Mouse (Mus musculus) ovary, postnatal 10 days (tissue): ENCODE measurements around the gene Adgrb2.
A peak's percentile ranks its signal among the peaks of the same experiment; 100 is the strongest.

Experiments used
- DNase-seq: peaks from one replicate; pipeline ENCODE4 v3.0.0; 2022; ENCODE audit warnings: low spot score

Gene Adgrb2

DNA sequence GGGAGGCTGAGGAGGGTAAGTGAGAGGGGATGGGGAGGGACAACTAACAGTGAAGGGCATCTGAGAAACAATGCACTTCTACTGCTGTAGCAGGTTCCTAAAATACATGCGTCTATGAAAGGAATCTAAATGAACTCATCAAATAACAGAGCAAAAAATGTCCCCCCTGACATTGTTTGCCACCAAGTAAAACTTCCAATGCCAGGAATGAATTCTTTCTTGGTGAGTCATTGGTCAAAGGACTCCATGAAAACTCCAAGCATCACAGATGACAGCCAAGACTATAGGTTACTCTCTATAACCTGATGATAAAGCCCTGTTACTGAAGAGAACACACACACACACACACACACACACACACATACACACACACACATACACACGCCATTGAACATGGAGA, 46.5 kb downstream of the Adgrb2 start:
- DNase-seq, result no peak

DNA sequence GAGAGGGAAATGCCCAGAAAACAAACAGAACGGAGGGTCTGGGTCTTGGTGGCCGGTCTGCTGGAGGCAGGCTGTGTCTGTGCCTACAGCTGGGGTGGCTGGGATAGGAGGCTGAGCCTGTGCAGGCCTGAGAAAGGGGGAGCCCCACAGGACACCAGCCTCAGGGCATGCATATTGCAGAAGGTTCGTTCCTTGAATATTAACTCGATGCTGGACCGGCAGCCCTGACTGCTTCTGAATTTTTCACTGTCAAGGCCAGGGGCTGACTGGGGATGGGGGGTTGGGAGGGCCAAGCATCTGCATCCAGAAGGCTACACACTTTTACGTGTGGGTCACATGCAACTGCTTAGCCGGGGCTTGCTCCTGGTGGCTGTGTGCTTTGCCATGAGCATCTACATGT, 48.8 kb downstream of the Adgrb2 start:
- DNase-seq, result no peak

DNA sequence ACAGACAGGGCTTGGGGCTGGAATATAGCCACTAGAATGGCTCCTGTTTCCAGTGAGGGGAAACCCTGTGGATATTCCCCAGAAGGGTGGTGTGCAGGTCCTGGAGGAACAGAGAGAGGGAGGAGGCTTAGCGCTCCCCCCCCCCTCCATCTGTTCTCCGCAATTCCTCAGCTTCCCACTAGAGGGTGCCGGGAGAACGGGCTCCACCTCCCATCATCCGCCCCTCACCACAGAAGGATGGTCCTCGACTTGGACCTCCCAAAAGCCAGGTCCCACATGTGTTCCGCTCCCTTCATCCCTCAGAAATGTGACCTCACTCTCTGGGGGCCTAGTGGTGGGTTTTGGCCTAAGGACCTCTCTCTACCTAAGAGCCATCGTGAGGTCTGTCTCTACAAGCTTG, 51.4 kb downstream of the Adgrb2 start:
- peak; percentile 39 for DNase-seq

DNA sequence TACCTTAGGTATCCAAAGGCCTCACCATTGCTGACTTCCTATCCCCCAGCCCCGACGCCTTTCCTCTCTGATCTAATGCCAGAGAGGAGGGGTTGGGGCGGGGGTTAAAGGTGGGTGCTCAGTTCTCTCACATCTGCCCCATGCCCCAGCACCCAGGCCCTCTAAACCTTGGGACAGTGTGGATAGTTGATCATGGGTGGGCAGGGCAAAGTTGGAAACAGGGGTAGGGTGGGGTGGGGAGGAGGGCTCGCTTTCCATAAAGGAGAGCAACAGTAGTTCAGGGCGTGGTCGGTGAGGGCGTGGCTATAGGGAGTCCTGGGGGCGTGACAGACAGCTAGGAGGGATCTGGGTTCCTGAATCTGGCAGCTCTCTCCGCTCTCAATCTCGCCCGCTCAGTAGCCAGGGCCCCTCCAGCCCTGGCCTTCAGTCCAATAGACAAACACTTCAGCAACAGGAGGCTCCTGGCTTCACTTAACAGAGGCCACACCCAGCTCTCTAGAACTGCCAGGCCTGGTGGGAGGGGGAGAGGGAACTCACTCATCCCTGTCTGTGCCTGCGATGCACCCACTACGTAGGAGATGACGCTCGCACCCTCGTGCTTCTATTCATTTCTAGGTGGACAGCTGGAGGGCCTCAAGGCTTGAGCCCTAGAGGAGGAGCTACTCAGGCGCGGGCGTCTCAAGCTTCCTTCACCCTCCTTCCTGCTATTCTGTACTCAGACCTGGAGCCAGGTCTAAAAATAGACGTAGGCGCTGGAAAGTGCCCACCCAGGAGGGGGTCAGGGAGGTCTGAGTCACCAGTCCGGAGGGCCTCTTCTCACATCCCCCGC, 52.1 kb downstream of the Adgrb2 start:
- DNase-seq, result peak; percentile 35

DNA sequence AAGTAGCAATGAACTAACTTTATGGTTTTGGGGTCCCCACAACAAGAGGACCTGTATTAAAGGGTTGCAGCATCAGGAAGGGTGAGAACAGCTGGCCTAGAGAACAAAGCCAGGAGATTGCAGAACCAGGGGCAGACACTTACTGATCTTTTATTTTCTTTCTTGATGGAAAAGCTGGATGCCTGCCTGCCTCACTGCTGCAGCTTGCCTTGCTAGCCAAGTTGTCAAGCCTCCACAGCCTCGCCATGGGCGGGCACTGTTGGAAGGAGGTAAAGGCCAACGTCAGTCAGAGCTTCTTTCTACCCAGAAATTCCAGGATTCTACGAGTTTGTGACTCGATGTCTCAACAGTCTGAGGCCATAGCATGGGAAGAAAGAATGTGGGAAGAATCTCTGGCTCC, 54.7 kb downstream of the Adgrb2 start:
- no peak for DNase-seq

DNA sequence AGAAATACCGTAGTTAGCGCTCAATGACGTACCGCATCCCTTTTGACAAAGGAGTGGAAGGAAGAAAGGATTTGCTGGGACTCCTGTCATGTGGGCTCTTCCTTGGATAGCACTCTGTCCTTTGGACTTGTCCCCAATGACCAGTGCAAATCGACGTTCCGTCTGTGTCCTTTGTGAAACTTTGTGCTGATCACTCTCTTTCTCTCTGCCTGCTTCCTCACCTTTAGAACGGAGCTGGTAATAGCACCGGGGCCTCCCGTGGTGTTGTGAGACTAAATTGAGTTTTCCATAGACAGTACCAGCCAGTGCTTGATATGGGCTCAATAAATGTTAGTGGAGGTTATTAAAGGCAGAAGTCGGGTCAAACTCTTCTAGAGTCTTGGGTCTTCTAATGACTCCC, 56.4 kb downstream of the Adgrb2 start:
- DNase-seq, result no peak

DNA sequence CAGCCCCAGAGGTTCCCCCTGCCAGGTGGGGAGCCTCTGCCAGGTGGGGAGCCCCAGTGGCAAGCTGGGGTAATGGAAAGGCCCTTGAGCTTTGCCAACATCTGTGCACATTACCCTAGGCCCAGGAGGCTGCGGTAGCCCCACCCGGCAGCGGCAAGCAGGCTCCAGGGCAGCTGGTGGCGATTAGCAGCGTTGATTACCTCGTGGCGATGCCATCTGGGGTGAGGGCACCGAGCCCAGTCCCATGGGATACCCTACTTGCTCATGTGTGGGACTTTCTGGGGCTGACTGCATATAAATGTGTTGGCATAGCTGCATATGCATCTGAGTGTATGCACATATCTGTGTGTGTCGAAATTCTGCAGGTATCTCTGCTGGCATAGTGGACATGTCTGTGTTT, 59.5 kb downstream of the Adgrb2 start:
- DNase-seq, result no peak

DNA sequence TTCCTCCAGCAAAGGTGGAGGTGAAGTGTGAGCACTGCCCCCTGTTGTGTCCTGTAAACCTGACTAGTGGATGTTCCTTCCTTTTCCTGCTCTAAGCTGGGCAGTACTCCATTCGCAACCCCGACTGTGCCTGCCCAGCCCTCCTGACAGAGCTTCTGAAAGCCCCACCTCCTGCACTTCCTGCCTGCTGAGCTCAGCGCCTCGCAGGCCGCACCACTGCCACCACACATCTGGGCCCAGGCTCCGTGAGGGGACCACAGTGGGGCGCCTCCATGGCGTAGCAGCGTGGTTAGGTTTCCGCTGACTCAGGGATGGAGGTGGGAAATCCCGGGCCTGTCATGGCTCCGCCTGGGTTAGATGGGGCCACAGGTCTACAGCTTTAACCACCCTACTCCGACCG, 60.9 kb downstream of the Adgrb2 start:
- DNase-seq, result no peak

DNA sequence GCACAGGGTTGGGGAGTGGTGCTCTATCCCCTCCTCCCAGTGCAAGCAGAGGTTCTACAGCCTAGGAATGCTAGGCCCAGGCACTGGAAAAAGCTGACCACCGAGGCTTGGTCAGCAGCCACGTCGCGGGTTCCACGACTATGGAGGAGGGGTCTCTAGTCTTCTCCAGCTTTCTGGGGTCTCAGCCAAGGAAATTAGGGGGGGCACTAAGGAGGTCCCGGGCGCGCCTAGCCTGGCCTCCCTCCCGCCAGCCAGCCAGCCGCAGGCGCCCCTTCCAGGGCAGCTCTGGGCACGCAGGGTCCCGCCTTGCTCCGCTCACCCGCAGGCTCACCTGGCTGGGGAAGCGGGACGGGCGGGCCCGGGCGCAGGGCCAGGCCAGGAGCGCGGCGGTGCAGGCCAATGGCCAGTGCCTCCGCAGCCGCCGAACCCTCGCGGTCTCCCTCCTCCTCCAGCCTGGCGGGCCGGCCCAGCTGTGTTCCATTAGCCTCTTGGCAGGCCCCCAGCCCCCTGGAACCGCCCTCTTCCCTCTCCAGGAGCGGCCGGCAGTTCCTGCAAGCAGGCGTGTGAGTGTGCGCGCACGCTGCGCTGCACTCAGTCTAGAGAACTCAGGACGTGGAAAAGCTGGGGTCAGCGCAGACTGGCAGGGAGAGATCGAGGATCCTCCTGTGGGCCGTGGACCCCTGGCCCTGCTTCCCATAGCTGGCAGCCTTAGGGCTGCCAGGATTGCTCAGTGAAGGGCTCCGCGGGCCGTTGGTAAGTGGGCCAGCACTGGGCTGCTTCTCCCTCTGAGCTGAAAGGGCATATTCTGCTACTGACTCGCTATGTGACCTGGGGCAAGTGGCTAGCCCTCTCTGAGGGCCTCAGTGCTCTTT, 62.9 kb downstream of the Adgrb2 start, which contains the start of gene Col16a1:
Col16a1 (plus strand) TSS at position 510 of the 872 bp plus-strand sequence.
- DNase-seq, result peak; percentile 96

DNA sequence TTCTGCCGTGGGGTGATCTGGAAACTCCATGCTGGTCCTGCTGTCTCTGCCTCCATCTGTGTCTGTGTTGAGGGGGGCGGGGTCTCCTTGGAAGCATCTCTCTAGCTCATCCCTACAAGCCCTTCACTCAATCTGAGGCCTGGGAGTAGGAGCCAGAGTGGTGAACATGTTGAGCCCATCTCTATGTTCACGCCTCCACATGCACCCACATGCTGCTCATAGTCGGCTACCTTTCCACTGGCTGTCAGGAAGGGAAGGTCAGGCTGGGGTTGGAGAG, 63.5 kb downstream of the Adgrb2 start:
- DNase-seq, result no peak

DNA sequence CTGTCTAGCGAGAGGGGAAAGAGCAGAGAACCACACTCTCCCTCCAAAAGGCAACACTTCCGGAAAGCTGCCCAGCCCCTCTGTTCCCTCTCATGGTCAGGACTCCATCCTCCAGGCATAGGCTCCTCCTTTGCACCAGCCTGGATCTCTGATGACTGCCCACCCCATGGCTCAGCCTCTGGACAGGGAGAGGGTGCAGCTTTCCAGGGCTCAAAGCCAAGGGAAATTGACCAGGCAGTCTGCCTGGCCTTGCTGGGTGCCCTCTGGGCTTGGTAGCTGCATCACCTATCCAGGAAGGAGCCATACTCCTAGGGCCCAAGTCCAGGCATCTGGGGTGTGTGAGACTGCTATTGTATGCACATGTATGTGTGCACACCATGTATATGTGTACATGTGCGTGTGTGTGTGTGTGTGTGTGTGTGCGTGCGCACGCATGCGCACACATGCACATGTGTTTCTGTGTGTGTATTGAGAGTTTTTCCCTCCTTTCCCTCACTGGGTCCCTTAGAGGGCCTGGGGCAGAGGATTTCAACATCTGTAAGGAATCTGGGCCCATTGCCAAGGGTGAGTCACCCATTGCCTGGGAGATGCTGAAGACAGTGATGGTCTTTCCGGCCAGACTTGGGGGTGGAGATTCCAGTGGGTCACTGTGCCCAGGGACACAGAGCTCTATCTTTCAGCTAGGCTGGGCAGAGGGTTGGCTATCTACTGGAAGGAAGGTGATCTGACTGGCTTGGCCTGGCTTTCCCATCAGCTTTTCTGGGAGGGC, 65.6 kb downstream of the Adgrb2 start:
- peak; percentile 42 for DNase-seq

DNA sequence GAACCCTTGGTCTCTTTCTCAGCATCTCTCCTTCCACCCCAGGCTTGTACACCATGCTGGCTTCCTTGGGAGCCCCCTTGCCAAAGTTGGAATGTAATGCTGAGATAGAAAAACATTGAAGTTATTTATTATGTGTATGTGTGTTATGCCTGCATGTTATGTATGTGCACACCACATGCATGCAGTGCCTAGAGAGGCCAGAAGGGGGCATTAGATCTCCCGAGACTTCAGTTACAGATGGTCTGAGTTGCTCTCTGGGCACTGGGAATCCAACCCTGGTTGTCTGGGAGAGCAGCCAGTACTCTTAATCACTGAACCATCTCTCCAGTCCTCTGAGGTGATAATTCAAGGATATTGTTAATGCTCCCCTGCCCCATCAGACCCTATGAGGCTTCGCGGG, 67.6 kb downstream of the Adgrb2 start:
- no peak for DNase-seq

DNA sequence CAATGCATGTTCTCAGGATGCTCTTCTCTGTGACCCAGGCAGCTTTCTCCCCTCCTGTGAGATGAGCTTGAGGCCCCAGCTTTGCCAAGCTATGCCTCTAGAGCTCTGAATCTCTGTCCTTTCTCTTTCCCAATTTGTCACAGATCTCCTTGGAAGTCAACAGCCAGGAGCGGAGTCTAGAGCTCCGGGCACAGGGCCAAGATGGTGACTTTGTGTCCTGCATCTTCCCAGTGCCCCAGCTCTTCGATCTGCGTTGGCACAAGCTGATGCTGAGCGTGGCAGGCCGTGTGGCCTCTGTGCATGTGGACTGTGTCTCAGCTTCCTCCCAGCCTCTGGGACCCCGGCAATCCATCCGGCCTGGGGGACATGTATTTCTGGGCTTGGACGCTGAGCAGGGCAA, 68.4 kb downstream of the Adgrb2 start:
- DNase-seq, result no peak

DNA sequence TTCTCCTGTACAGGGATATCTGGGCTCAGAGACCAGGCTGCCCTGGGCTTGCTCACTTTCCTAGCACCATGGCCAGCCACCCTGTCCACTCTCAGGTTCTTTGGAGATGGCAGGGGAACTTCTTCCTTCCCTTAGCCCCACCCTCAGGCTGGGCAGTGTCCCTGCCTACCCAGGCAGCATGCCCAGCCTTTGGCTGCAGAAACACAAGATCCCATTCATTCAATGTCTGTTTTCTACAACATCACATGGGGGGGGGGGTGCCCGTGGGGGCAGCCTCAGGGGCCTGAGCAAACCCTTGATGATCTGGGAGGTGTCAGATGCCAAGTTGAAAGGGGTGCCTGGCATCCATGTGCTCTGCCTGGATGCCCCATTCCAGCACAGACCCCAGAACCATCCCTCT, 70.1 kb downstream of the Adgrb2 start:
- no peak for DNase-seq

DNA sequence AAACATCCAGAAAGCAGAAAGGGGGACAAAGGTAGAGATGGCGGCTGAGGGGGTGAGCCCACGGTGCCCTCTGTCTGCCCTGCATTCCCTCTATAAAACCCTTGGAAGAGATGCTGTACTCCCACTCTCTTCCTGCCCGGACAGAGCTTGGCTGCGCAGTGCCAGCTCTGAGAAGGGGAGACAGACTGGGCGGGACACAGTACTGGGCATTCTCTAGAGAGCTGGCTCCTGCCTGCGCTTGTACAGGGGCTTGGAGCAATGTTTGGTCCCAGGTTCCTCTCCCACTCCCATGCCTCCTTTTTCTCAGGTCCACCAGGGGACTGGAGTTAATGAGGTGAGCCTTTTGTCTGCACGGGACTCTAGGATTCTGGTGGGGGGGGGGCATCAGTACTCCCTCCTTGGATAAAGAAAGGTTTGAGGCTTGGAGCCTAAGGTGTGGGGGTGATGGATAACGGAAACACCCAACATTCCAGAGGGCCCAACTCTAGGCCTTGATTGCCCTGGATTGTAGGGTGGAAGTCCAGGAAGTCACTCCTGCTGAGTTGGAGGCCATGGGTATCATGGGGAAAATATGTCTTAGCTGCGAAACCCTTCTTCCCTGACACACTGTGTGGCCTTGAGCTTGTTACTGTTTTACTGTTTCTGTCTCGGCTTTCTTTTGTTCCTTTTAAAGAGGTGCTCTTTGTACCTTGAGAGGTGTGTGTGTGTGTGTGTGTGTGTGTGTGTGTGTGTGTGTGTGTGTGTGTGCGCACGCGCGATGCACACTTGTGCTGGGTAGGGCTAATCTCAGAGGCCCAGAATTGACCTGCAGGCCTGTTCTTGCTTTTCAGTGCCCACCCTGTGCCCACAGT, 70.7 kb downstream of the Adgrb2 start:
- DNase-seq, result no peak

DNA sequence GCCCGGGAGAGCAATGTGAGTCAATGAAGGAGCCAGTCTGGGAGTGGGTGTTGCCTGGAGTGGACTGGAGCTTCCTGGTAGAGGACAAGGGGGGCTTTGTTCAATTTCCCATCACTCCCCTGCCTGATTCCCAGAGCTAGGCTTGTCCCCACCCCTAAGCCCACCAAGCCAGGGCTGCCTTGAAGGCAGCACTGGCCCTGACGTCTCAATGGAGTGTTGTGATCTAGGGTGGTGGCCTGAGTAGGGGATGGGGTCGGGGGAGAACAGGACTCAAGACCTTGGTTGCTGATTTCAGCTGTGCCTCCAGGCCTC, 71.3 kb downstream of the Adgrb2 start:
- no peak for DNase-seq

DNA sequence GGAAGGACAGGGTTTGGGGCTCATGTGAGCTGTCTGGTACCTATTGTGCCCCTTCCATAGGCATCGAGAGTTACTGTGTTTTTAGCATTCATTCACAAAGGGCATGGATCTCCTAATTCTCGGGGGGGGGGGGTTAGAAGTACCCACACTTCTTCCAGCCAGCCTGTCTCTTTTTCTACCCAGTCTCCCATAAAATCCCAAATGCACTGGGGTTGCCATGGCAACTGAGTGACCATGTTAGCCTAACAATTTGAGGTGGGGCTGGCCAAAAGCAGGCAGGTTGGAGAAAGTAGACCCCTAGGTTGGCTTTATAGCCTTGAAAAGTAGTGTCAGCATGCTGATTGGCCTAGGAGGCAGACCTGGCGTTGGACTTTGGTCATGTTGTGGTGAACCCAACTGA, 71.8 kb downstream of the Adgrb2 start:
- DNase-seq, result no peak

DNA sequence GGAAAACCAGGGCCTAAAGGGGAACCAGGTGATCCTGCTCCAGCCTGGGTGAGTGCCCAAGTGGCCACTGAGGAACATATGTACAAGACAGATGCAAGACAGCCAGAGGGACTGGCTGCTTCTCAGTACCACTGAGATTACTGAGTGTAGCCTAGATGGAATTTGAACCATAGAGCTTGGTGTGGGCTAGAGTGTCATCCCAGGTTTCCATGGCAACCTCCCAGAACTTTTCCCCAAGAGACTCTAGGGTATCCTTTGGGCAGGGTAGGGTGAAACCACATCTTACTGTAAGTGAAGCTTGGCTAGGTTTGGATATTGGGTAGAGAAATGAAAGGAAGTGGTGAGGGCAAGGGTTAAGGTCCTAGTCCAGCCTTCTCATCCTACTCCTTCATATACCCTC, 76.3 kb downstream of the Adgrb2 start:
- no peak for DNase-seq

DNA sequence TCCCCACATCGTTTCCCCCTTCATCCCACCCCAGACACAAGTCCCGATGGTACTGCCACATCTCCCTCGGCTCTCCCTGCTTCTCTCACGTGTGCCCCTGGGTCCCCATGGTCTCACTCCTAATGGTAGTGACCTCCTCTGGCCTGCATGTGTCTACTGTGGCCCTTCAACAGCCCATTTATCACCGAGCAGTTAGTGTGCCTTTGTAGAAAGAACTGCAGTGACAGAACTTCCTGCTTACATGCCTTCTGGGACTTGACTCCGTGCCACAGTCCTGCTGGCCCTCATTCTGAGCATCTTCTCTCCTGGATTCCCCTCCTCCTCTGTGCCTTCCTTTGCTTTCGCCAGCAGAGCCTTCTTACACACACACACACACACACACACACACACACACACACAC, 78.5 kb downstream of the Adgrb2 start:
- no peak for DNase-seq

DNA sequence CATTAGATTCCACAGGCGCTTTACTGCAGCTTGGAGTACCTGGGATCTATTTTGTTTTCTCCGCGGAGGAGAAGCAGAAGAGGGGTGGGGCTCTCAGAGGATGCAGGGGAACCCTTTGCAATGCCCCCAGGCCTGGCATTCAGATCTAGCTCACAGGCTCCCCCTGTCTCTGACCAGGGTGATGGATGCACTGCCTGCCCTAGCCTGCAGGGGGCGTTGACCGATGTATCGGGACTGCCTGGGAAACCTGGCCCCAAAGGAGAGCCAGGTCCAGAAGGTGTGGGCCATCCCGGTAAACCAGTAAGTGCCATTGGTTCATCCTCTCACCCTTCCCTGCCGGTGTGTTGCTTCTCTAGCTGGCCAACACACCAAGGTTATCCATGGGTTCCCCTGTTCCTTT, 82.1 kb downstream of the Adgrb2 start:
- no peak for DNase-seq

DNA sequence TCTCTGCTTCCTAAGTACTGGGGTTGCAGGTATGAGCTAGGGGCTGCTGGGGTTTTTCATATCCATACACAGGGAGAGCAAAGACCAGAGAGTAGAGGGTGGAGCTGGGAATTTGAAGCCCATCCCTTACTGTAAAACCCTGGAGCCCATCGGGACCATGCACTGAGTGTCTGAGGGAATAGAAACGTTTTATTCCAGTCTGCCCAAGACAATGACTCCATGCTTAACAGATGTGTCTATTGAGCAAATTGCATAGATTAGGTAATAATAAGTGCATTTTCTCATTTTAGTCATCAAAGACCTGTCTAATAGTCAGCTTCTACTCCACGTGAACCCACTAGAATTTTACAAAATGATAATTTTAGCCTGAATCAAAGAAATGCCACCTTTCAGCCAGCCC, 85.9 kb downstream of the Adgrb2 start:
- DNase-seq, result no peak

DNA sequence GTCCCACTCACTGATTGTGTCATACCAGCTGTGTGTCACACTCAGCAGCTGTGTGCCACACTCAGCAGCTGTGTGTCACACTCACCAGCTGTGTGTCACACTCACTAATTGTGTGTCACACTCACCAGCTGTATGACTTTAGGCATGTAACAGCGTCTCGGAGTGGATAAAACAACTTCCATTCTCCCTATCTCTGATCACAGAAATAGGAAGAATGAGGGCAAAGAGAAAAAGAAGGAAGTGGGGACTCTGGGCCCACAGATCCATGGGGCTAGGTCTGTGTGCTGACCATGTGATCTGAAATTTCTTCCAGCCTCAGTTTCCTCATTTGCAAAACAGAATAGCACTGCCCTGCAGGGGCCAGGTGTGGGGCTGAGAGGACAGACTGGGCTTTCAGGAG, 87.1 kb downstream of the Adgrb2 start:
- DNase-seq, result no peak
